Mouse (Mus musculus) testis, postnatal 14 days (tissue): ENCODE measurements around the gene Pla2g1b.
"Not testable (repeated sequence)": the region's sequence is repeated elsewhere in the genome, so short reads cannot be mapped to it uniquely, and the experiment has no call there.

ENCODE experiments used
- DNase-seq: peaks from one replicate; pipeline ENCODE4 v3.0.0; 2021; ENCODE audit warnings: low spot score

Gene Pla2g1b

GRCm38 (mm10) chr5:115505617-115506016 lies 39.6 kb downstream of the Pla2g1b start:
- DNase-seq: not testable (repeated sequence)

DNA sequence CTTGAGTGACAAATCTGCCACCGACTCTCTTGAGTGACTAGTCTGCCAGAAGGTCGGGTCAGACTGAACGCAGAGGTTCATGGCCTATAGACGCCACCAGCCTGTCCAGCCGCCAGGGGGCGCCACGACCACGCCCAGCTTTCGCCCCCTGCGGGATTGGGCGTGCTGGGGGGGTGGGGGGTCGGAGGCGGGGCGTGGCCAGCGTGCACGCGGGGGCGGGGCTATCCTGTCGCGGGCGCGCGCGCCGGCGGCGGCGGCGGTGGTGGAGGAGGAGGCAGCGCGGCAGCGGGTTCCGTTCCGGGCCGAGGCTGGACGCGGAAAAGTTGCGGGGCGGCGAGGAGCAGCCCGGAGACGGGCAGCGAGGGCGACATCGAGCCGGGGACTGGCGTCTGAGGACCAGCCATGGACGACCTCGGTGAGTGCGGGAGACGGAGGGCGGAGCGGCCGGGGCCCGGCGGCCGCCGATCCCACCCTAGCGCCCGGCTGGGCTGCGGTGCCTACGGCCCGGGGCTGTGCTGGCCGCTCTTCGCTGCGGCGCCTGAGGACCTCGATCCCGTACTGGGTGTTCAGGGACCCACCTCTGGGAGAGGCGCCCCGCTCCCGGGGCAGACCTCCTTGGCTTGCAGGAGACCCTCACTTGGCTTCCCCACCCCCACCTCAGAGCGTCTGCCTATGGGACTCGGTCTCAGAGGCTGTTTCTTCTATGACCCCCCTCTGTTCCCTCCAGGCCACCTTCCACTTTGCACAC lies 40.6 kb downstream of the Pla2g1b start, which contains the start of gene Pxn:
TSS of gene Pxn (plus strand) at position 223 of the 748 bp plus-strand sequence.
- DNase-seq: peak; percentile 90

- no peak for DNase-seq
Observed at GRCm38 (mm10) chr5:115507267-115507980, 41.4 kb downstream of the Pla2g1b start.

- DNase-seq: no peak
Observed at GRCm38 (mm10) chr5:115507981-115508858, 42.2 kb downstream of the Pla2g1b start.

DNA sequence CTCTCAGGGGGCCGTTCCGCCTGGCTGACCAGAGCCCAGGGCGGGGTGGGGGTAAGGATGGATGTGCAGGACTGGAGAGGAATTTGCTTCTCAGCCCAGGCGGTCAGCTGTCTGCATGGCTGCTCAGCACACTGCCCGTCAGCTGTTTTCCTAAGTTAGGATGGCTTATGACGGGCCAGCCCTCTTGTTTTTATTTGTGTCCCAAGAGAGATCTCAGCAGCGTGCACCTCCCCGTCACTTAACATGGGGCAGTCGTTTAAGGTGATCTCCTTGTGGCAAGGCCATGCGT lies 42.7 kb downstream of the Pla2g1b start:
- DNase-seq: no peak

DNA sequence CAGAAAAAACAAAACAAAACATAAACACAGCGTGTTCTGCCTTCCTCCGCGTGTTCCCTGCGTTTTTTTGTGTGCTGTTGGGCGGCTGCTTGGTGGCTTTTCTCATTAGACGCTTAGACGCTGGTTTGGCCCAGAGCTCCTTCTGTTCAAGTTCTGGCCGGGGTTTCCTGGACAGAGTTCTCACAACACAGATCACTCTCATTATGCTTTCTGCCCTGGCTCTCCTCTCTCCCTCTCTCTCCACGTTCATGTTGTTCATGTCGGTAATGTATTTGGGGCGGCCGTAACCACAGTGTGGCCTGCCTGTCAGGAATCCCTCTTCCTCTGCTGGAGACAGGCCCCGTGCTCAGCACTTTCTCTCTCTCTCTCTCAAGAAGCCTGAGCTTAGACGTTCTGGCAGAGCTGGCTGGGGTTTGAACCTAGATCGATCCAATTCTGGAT lies 43.3 kb downstream of the Pla2g1b start:
- no peak for DNase-seq

DNA sequence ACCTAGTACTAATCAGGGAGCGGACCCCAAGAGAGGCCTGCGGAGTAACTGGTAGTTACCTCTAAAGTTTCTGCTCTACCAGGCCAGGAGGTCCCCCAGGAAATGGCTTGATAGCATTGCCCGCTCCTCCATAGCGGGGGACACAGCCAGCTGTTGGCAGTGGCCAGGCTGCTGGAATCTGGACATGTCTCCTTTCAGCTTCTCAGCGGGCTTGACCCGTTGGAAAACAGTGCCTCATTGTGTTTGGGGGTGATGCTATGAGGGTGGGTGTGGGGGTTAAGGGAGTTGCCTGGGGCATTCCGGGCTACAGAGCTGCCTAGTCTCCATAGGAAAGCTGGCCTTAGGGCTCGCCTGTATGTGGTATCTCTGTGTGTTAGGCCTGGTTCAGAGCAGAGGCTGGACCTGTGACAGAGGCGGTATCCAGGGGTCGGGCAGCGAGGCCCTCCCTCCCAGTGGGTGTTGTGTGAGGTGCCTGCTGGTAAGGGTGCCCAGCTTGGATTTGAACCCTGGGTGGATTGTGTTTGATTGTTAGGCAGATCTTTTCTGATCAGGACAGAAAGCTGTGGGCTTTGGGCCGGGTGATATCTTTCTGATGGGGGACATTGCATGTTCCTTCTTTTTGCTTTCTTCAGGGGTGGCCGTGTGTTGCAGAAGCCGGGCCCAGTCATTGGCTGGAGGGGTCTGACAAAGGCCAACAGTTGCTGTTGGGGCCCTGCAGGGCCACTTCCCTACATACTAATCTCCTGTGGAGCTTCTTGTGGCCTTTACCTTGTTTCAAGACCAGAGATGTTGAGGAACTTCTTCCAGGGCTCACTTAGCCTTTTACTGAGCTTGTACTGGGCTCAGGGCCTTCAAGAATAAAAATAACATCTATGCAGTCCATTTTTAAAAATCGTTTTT lies 44.0 kb downstream of the Pla2g1b start:
- DNase-seq: no peak

GRCm38 (mm10) chr5:115512375-115512774 lies 46.3 kb downstream of the Pla2g1b start:
- no peak for DNase-seq

DNA sequence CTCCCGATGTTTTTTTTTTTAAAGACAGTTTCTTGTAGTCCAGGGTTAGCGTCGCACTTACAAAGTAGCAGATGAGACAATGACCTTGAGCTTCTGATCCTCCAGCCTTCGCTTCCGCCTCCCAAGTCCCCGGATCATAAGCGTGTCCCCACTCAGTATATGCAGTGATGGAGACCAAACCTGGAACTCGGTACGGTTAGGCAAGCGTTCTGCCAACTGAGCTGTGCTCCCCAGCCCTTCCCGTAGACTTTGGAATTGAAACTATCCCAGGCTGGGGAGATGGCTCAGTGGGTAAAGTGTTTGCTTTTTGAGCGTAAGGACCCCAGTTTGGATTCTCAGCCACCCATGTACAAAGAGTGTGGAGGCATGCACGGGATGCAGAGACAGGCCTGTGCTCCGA lies 47.2 kb downstream of the Pla2g1b start:
- DNase-seq: no peak

DNA sequence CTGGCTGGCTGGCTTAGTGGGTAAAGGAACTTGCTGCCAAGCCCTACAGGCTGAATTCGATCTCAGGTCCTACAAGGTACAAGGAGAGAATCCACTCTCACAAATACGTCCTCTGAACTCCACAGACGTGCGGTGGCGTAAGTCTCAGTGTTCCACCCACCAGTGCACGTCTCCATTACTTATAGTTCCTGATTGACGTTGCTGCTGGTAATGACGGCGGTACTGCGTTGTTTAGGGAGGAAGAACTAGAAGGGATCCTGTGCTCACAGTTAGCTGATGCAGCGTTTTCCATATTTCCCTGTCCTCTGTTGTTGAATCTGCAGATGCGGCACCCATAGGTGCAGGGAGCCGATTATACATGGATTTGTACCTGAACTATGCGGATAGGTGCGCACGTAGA lies 47.7 kb downstream of the Pla2g1b start:
- no peak for DNase-seq

DNA sequence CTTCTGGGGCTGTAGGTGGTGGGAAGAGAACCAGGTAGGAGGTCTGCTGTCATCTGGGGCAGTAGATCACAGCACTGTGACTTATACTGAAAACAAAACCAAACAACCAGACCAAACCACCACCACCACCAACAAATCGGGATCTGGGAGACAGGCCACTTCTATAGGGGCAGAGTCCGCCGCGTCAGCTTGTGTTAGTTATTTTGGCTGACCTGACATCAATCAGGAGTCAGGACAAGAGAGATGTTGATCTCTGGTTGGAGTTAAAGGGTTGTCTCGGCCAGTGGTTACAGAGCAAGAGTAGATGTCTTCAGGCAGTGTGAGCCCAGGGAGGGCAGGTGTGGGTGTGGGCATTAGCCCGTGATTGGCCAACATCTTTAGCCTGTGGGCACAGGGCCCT lies 48.3 kb downstream of the Pla2g1b start:
- DNase-seq: no peak

- no peak for DNase-seq
Observed at GRCm38 (mm10) chr5:115514896-115515587, 49.0 kb downstream of the Pla2g1b start.

- DNase-seq: no peak
Observed at GRCm38 (mm10) chr5:115516081-115516907, 50.2 kb downstream of the Pla2g1b start.

DNA sequence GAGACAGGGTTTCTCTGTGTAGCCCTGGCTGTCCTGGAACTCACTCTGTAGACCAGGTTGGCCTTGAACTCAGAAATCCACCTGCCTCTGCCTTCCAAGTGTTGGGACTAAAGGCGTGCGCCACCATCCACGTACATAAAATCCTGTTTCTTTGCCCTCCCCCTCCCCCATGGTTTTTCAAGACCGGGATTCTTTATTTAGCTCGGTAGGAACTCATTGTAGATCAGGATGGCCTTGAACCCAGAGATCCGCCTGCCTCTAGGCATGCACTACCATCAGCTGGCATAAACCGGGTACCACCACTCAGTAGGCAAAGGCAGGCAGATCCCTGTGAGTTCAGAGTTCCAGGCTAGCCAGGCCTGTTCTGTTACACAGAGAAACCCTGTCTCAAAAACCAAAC lies 50.8 kb downstream of the Pla2g1b start:
- DNase-seq: no peak

GRCm38 (mm10) chr5:115517501-115517900 lies 51.4 kb downstream of the Pla2g1b start:
- no peak for DNase-seq

DNA sequence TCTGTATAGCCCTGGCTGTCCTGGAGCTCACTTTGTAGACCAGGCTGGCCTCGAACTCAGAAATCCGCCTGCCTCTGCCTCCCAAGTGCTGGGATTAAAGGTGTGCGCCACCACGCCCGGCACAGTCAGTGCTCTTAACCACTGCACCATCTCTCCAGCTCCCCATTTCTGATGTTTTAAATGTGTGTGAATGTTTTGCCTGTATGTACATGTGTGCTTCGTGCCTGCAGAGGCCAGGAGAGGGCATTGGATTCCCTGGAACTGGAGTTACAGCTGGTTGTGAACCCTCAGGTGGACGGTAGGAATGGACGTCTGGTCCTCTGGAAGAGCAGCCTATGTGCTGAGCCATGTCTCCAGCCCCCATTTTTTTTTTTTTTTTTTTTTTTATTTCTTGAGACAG lies 52.2 kb downstream of the Pla2g1b start:
- DNase-seq: not testable (repeated sequence)

DNA sequence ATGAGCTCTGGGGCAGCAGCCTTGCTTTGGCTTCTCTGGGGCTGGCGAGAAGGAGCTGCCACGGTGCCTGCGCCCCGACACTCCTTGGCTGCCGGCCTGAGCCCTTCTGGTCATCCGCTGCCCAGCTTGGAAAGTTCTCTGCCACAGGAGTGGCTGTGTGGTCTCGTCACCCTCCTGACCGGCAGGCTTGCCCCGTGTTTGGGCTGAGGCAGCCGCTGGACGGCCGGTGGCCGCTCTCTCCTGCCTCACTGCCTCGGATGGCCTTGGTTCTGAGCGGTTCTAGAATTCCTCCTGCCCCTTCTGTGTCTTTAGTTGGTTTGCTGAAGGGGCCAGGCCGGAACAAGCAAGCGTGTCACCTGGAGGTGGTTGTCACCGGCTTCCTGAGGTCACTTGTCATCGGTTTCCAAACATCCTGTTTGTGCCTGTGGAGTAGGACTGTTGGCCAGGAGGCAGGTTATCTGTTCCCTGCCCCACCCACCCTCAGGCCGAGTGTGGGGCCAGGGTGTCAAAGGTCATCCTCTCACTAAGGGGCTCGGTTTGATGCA lies 54.3 kb downstream of the Pla2g1b start:
- DNase-seq: no peak

- DNase-seq: no peak
Observed at GRCm38 (mm10) chr5:115521553-115522461, 55.7 kb downstream of the Pla2g1b start.

- DNase-seq: no peak
Observed at GRCm38 (mm10) chr5:115522531-115522930, 56.5 kb downstream of the Pla2g1b start.
